Mouse (Mus musculus) cerebellum, adult 2 months (tissue): Measurements from ENCODE around the gene Thsd4.
A peak's percentile ranks its signal among the peaks of the same experiment; 100 is the strongest.

Source experiments
- CTCF ChIP-seq: fragments of 200-500 bp; IDR thresholded peaks from 2 replicates; pipeline ENCODE4 v1.5.1; 2011; ENCODE audit warnings: low read depth, mild to moderate bottlenecking, control low read depth, low read length, moderate library complexity, borderline replicate concordance; ENCODE audit not compliant: insufficient read depth
- POLR2A ChIP-seq: fragments of 200-500 bp; IDR thresholded peaks from 2 replicates; pipeline ENCODE4 v1.6.1; 2011; ENCODE audit warnings: low read length, control low read depth, borderline replicate concordance; ENCODE audit not compliant: insufficient read depth

- TF ChIP-seq CTCF = peak; percentile 37; the same call in 1 of the 2 replicates
- TF ChIP-seq POLR2A = no peak
These were observed 433.7 kb downstream of the Thsd4 start for GRCm38 (mm10) chr9:60088101-60088500.
